Mouse (Mus musculus): ENCODE results near the gene Mlana.

Mlana gene

GRCm38 (mm10) chr19:29676479-29677193, 21.0 kb upstream of the Mlana start:
- DNase-seq = no peak

- no peak for DNase-seq
These were observed 19.3 kb upstream of the Mlana start for GRCm38 (mm10) chr19:29678181-29678778.

- DNase-seq = no peak
These were observed 17.2 kb upstream of the Mlana start for GRCm38 (mm10) chr19:29680182-29681152.

DNA sequence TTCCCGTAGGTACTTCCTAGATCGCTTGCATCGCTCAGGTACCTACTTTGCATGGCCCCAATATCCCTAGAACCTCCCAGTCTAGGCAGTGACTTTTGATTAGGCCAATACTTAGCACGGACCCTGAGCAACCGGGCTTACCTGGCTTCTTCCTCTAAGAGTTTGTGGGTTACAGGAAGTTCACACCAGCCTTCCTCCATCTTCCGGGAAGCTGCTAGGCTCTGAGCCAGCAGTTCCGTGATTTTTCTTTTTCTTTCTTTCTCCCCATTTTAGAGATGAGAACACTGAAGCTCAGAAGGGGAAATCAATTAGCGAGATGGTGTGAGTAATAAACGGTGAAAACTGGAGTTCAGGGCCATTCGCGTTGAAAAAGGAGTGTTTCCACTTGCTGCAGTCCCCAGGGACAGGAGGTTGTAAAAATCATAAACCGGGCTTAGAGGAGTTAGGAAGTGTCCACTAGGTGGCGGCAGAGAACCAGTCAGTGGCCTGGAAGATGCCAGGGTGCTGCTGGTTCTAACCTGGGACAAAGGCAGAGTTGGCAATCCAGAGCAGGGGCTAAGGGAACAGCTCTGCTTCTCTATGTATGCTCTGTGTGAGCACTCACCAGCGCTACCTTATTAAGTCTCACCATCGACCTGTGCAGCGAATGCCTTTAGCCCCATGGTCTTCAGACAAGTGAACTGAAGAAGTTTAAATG, 13.6 kb upstream of the Mlana start:
- DNase-seq = peak; percentile 82 to 89

GRCm38 (mm10) chr19:29695071-29695470, 2.6 kb upstream of the Mlana start:
- no peak for DNase-seq

DNA sequence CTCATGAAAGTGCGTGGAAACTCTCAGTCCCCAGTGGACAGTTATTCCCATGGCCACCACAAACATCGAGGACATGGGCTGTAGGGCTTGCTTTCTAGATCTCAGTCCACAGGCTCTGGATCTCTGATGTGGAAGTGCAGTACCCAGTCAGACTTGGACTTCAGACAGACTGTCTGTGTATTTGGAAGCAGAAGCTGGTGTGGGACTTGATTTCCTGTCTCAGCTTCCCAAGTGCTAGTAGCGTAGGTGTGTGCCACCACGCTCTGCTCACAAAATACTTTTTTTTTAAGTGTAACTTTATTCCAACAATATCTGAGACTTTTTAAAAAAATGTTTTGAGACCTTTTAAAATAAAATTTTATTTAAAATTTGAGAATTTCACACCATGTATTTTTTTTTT, 1.3 kb upstream of the Mlana start:
- DNase-seq = no peak

DNA sequence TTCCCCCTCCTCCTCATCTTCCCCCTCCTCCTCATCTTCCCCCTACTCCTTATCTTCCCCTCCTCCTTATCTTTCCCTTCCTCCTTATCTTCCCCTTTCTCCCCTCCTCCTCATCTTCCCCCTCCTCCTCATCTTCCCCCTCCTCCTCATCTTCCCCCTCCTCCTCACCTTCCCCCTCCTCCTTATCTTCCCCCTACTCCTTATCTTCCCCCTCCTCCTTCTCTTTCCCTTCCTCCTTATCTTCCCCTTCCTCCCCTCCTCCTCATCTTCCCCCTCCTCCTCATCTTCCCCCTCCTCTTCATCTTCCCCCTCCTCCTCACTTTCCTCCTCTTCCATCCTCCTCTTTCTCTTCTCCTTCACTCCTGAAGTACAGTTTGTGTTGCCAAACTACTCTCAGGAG, 784 bp upstream of the Mlana start:
- no peak for DNase-seq

DNA sequence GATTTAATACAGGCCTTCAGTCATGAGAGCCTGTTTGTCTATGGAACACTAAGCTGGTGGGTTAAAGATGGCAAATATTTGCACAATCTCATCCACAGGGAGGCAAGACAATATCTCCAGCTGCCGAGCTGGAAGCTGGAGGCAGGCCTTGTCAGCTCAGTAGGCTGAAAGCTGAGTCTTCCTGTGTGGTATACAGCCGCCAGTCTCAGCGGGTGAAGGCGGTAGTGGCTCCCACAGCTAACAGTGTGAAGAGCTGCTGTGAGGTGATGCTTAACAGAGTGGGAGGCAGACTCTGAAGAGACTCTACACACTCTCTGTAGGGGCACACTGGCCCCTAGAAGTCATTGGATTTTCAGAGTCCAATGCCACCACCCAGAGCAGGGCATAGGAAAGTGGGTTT, 4.1 kb downstream of the Mlana start:
- no peak for DNase-seq

GRCm38 (mm10) chr19:29704436-29704835, 6.8 kb downstream of the Mlana start:
- DNase-seq = no peak

GRCm38 (mm10) chr19:29707314-29707898, 9.8 kb downstream of the Mlana start:
- no peak for DNase-seq

- no peak for DNase-seq
These were observed 10.4 kb downstream of the Mlana start for GRCm38 (mm10) chr19:29708003-29708402.

GRCm38 (mm10) chr19:29708461-29708860, 10.8 kb downstream of the Mlana start:
- DNase-seq = no peak

DNA sequence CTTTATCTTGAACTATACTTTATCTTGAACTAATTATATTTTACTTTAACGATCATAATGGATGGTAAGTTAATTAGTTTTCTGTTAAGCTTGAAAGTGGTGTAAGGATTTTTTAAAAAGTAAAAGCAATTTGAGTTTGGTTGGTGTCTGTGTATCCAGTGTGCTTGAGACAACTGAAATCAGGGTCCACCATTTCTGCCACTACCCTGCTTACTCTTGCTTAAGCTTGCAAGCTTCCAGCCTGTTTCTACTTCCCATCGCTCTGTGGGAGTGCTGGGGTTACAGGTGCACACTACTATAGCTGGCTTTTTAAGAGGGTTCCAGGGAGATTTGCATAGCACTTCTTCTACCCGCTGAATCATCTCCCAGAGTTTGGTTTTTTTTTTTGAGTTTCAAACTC, 11.8 kb downstream of the Mlana start:
- no peak for DNase-seq

GRCm38 (mm10) chr19:29713451-29713850, 15.8 kb downstream of the Mlana start:
- no peak for DNase-seq

DNA sequence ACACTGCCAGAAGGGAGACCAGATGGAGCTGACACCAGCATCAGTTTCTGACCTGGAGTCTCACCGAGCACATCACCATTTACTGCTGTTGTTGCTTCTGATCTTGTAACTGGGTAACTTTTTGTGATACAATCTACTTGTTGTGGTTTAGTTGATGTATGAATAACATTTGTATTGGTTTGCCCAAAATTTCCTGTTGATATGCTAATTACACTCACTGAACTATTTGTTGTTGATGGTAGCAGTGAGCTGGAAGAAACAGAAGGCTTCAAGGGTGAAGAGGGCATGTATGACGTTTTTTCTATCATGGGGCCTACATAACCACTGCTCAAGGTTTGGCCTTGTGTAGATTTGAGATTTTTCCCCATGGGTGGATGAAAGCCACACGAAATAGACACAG, 20.2 kb downstream of the Mlana start:
- no peak for DNase-seq

DNA sequence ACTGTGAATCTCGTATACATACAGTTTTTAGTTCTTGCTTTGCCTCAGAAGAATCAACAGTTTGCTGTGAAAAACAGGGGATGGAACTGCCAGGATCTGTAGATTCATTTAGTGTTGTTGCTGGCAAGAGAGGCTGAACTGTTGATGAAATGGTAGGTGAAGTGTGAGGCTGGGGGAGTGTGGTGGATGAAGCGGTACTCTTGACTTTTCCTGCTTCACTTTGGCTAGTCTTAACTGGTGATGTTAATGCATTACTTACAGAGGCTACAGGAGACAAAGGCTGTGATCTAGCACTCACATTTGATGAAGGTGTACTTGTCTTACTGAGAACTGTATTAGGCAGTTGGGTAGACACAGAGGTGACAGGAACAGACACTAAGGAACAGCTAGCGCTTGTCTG, 20.9 kb downstream of the Mlana start:
- DNase-seq = no peak

- no peak for DNase-seq
These were observed 37.8 kb downstream of the Mlana start for GRCm38 (mm10) chr19:29735421-29735820.

DNA sequence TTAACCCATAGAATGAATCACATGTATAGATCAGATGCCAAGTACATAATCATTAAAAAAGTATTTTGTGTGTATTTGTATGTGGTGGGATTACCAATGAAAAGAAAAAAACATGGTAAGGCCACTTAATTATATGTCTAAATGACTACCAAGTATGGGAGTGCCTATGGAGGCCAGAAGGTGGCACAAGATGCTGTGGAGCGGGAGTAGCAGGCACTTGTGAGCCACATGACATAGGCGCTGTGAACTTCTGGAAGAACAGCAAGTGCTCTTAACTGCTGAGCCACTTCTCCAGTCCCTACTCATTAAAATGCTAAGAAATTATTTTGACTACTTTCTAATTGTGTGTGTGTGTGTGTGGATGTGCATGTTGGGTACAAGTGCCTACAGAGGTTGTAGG, 42.0 kb downstream of the Mlana start:
- no peak for DNase-seq

DNA sequence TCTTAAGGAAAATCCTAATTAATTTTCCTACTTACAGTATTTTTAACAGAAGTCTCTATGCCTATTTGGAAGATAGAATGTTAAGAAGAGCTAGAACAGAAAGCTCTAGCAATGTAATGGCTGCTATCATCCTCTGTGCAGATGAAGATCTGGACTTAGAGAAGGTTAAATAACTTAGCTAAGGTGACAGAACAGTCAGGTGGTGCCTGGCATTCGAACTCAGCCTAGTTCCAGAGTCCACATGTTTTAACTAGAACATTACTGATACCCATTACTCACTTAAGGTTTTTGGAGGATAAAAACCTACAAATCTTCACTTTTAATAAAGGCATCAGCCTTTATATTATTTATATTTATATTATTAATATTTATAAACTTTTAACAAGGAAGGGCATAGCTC, 43.0 kb downstream of the Mlana start:
- DNase-seq = no peak

GRCm38 (mm10) chr19:29743531-29743930, 45.9 kb downstream of the Mlana start:
- no peak for DNase-seq

DNA sequence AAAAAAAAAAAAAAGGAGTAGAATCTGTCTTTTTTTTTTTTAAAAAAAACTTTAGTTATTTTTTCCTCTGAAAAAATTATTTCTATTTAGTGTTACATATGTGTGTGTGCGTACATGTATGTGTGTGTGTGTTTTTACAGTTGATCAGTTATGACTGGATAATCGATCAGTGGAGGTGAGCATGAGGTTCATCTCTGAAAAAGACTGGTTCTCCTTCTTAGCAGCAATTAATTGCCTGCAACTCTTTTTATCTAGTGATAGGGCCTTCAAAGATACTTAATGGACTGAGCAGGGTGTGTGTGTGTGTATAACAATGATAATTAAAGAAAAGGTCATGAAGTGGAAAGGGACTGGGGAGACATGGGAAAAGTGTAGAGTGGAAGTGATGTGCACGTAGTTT, 53.4 kb downstream of the Mlana start:
- DNase-seq = no peak

DNA sequence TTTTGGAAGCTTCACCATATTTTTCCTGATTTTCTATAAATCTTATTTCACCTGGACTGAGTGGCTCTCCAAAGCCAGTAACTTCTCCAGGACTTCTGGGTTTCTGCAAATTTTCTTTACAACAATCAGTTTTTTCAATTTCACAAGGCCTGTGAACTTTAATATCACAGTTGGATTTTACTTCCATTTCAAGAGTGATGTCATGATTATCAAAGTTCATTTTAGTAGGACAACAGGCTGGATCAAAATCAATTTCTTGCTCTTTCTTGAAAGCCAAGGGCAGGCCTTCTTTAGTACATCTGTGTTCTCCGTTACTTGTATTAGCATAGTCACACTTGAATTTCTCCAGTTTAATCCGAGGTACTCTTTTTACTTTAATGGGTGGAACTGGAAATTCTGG, 56.3 kb downstream of the Mlana start:
- no peak for DNase-seq
